Mouse (Mus musculus): ENCODE measurements at regions not wholly inside any gene's neighbourhood (a gene's known extent, or its start where the extent isn't known, plus 50 kb on each side); places are given as distances from the start of the nearest gene placed in this dataset.

DNA sequence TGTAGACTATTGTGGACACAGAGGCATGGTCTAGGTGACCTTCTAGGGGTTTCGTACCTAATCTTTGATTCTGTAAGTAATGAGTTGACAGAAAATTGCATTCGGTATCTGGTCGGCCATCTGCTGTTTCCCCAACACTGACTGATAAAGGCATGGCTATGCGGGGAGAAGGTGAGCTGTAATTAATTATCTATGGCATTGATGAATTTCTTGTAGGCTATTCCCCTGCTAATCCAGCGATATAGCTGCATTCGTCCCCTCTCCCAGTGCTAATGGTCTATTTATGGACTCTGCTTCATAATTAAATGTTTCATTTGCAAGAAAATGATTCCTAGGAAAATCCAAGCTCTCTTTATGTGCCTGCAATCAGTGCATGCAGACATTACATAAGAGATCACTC lies 136.5 kb downstream of the C1d start:
- TF ChIP-seq CTCF (IDR thresholded peaks at IDR 0.05; ENCODE audit: insufficient read depth, low read length) (no peak), POLR2A (IDR thresholded peaks at IDR 0.05; ENCODE audit: borderline replicate concordance, extremely low read depth, low read depth, low read length) (no peak)

Data from lung, adult 2 months (tissue).